Mouse (Mus musculus) urinary bladder, postnatal 4 days (tissue): ENCODE data around the gene Bfsp2.

Experiments used
- DNase-seq, 2 experiments: peaks; one replicate each; pipeline ENCODE4 v3.0.0; 2021 to 2022; ENCODE audit warnings: low spot score in 2 of 2

Bfsp2 gene

GRCm38 (mm10) chr9:103480044-103480576, at the start of gene Bfsp2:
Gene Bfsp2, minus strand, starts transcription at chr9:103480420.
- DNase-seq: no peak

- no peak for DNase-seq
These were observed 44.9 kb upstream of the Bfsp2 start for GRCm38 (mm10) chr9:103525041-103525537.

GRCm38 (mm10) chr9:103524600-103524999, 44.4 kb upstream of the Bfsp2 start:
- DNase-seq: no peak

- no peak for DNase-seq
These were observed 43.7 kb upstream of the Bfsp2 start for GRCm38 (mm10) chr9:103523742-103524403.

GRCm38 (mm10) chr9:103523008-103523407, 42.8 kb upstream of the Bfsp2 start:
- no peak for DNase-seq

GRCm38 (mm10) chr9:103513884-103514283, 33.7 kb upstream of the Bfsp2 start:
- DNase-seq: no peak

DNA sequence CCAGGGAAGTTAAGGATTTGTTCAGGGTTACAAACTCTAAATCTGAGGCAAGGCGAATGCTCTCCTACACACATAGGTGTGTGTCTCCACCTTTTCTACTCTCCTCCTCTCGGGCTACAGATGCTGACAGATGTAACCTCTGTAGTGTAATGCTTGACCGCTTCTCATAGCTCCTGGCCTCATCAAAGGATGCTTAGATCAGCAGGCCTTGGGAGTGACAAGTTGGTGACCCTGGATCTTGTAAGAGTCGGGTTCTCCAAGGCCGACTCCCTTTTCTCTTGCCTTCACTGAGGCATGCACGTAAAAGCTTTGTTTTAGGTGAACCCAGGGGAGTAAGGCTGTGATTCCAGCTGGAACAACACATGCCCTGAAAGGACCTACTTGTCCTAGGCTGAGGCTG, 32.0 kb upstream of the Bfsp2 start:
- DNase-seq: no peak

DNA sequence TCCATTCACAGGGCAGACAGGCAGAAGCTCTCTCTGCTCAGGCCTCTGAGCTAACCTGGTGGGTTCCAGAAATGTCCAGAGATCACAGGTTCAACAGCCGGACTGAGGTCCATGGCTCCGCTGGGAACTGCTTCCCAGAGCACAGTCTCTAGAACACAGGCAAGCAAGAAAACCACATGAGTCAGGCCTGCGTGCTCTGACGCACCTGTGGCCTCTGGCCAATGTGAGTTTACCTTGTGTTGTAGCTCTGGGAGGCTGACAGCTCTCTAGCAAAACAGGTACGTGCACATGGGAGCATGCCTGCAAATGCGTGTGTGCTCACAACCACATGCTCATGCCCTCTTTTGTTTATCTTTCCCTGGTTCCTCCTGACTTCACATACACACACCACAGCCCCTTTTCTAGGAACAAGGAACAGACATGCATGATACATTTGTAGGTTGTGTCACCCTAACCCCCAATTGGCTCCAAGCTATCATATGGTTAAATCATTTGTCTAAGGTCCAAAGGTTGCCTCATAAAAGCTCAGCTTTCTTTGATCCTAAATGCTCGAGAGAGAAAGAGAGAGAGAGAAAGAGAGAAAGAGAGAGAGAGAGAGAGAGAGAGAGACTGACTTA, 26.9 kb upstream of the Bfsp2 start:
- no peak for DNase-seq

GRCm38 (mm10) chr9:103505067-103505466, 24.8 kb upstream of the Bfsp2 start:
- DNase-seq: no peak

GRCm38 (mm10) chr9:103504646-103505045, 24.4 kb upstream of the Bfsp2 start:
- no peak for DNase-seq

- no peak for DNase-seq
These were observed 23.5 kb upstream of the Bfsp2 start for GRCm38 (mm10) chr9:103503586-103504298.

- DNase-seq: no peak
These were observed 22.4 kb upstream of the Bfsp2 start for GRCm38 (mm10) chr9:103502655-103503054.

- no peak for DNase-seq
These were observed 21.7 kb upstream of the Bfsp2 start for GRCm38 (mm10) chr9:103501861-103502364.

- no peak for DNase-seq
These were observed 19.1 kb upstream of the Bfsp2 start for GRCm38 (mm10) chr9:103499366-103499765.

GRCm38 (mm10) chr9:103498699-103499098, 18.5 kb upstream of the Bfsp2 start:
- DNase-seq: no peak

DNA sequence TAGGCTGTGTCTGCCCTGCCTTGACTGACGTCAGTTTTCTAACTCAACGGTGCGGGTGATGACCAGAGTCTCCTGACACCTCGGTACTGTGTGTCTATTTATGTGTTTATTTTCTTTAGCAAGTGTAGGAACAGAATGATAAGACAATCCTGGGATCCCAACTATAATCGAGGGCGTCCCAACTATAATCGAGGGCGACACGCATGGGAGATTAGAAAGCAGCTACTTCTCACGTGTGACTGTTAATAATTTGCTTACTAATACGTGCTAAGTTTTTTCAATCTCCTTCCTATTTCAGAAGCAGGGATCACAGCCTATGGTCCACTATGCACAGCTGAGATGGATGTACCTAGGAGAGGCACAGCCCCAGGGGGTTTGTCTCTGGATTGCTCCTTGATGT, 15.2 kb upstream of the Bfsp2 start:
- no peak for DNase-seq

DNA sequence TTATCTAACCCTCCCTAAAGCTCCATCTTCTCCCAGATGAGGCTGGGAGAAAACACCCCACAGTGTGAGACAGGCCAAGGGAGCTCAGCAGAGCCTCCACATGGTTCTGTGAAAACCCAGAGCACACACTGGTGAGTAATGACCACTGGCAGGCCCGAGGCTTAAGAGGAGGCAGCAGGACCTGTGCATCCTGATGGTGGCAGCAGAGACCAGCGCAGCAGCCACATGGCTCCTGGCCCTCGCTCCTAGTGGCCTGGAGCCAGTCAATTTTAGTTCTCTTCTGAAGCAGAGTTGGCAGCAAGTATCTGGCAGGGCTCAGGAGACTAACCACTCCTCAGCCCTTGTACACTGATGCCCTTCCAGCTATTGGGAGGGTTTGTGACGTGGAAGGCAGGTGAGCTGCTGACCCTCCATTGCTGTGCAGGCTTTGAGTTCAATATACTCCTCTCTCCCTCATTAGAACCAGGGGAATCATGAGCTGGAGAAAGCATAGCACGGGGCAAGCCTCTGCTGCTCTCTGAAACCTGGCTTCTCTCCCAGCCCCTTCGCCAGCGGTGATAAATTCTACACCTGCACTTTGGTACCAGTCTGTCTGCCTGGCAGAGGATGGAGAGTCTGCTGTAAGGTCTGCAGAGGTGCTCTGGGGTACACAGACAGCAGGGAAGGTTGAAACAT, 14.3 kb upstream of the Bfsp2 start:
- peak; percentile 71 to 81 for DNase-seq

- DNase-seq: no peak
These were observed 11.8 kb upstream of the Bfsp2 start for GRCm38 (mm10) chr9:103491985-103492384.

GRCm38 (mm10) chr9:103490439-103490838, 10.2 kb upstream of the Bfsp2 start:
- peak; percentile 61 to 77 for DNase-seq

- no peak for DNase-seq
These were observed 9.7 kb upstream of the Bfsp2 start for GRCm38 (mm10) chr9:103489883-103490282.

GRCm38 (mm10) chr9:103489096-103489495, 8.9 kb upstream of the Bfsp2 start:
- no peak for DNase-seq

GRCm38 (mm10) chr9:103486262-103486661, 6.0 kb upstream of the Bfsp2 start:
- no peak for DNase-seq
